Mouse (Mus musculus): ENCODE results near the gene Gatad1.

- TF ChIP-seq CTCF (IDR thresholded peaks at IDR 0.05; ENCODE audit: control insufficient read depth, insufficient read depth, insufficient read length) (no peak), MYOG (IDR thresholded peaks at IDR 0.05; ENCODE audit: control insufficient read depth, extremely low read depth, insufficient read length) (no peak), FOSL1 (IDR thresholded peaks at IDR 0.05; ENCODE audit: insufficient read depth, low read length, poor library complexity, severe bottlenecking) (no peak)
Observed at GRCm38 (mm10) chr5:3653801-3654200, 3.2 kb downstream of the Gatad1 start.

All from C2C12 (cell line).